Mouse (Mus musculus) thymus, postnatal 4 days (tissue): ENCODE data around the gene Mtmr4.
A peak's percentile ranks its signal among the peaks of the same experiment; 100 is the strongest.

Experiments used
- DNase-seq: peaks from one replicate; pipeline ENCODE4 v3.0.0; 2021

Gene Mtmr4

DNA sequence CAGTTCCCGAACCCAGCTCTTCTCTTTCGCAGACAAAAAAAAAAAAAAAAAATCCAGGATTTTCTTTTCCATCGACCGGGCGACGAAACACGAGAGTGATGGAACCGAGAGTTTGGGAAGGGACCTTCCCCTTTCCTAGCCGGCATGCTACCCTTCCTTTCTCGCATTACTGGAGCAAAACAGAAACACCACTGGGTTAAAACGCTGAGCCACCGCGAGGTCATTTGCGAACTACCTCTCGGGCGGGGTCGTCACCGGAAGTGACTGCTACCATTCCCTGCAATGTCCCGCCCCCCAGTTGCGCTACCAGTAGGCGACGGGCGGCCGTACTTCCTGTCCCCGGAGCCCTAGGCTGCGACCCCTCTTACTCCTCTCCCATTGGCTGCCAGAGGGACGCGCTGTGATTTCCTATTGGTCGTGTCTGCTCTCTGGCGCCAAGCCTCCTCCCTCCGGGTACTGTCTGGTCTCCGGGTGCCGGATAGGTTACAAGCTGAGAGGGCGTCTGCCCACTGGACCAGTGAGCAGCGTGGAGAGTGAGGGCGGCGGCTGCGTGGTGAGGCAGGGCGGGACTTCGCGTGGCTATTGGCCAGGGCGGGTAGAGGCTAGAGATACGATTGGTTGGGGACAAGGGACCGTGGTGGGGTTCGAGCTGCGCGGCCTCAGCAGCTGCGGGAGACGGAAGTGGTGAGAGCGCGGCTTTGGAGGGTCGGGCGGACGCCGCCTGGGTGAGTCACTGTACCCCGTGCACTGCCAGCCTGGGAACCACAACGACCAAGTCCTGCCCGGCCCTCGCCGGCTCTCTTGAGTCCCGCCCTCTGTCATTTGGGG lies at the start of gene Mtmr4:
Mtmr4 (plus strand) TSS at position 637 of the 828 bp plus-strand sequence.
- DNase-seq, result peak; percentile 97

DNA sequence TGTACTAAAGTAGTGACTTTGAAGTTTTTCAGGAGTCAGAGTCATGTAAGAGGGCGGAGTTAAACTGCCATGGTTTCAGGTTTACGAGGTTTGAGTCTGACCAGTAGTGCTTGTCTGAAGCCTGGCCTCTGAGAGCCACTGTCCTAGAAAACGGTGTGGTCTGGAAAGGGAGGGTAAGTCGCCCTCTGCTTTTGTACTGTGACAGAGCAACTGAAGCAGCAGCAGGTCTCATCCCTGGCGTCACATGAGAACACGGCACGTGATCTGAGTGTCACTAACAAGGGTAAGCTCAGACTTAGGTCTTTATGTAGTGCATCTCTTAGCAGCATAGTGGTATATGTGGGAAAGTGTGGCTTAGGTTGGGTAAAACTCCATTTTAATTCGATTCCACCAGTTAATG lies 49.7 kb upstream of the Mtmr4 start:
- no peak for DNase-seq

DNA sequence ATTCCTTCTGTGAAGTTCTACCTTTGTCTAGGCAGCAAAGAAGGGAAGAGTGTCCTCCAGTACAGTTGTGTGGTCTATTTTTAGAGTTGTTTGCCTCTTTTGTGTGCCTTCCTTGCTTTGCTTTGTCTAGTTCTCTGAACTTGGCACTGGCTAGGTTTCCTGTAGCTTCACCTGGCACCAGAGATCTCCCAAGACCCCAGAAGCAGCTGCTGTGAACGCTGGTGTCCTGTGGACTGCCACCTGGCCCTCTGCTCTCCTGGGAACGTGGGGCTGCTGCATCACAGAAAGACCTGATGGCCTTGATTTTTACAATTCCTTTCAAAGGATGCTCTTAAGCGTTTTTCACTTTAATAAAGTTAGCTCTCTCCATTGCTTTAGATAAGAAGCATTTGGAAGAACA lies 49.1 kb upstream of the Mtmr4 start:
- DNase-seq, result peak; percentile 24

DNA sequence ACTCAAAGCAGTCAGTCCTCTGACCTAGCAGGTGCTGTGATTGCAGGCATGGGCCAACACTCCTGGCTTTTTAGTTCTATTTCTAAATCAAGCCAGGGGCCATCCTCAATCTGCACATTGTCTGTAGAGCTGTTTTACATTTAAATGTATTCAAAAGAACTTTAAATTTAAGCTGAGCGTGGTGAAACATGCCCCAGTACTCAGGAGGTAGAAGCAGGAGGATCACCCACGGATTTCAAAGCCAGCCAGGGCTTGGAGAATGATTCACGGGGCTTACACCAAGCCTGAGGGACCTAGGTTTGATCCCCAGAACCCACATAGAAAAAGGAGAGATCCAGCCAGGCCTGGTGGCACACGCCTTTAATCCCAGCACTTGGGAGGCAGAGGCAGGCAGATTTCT lies 38.6 kb upstream of the Mtmr4 start:
- no peak for DNase-seq

DNA sequence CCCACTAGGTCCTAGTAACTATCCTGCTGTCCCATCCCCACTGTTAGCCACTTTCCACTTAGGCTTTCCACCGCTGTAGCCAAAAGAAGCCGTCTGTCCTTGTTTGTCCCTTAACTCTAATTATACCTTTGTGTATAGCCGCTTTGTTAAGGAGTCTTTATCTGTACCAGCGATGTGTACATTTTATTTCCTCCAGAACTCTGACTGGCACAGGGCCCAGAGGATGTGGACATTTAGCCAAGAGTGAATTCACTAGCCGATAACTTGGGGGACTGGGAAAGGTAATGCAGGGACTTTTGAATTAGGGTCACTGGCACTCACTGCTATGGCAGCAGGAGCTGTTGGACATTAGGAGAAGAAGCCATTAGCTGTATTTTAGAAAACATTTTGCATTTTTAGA lies 37.6 kb upstream of the Mtmr4 start:
- no peak for DNase-seq

DNA sequence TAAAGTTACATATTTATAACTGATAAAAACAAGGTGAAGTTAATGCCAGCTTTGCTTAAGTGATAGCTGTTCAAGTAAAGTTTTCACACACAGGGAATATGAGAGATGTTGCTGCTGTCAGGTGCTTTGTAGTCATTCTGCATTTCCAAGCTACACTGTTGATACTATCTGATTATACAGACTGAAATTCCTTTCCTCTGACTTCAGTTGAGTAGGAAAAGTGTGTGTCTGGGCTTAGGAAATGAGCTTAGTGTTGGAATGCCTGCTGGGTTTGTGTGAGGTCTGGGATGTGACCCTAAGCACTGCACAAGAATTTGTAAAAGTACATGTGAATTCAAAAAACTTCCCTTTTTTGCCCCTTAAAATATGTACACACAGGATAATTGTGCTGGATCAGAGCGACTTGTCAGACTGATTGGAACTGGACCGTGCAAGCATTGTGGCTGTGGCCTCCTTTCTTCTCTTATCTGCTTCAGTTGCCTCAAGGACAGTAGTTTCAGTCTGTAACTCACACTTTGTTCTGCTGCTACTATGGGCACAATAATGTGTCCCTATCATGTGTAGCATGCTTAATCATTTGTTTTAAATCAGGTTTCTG lies 36.8 kb upstream of the Mtmr4 start:
- no peak for DNase-seq

DNA sequence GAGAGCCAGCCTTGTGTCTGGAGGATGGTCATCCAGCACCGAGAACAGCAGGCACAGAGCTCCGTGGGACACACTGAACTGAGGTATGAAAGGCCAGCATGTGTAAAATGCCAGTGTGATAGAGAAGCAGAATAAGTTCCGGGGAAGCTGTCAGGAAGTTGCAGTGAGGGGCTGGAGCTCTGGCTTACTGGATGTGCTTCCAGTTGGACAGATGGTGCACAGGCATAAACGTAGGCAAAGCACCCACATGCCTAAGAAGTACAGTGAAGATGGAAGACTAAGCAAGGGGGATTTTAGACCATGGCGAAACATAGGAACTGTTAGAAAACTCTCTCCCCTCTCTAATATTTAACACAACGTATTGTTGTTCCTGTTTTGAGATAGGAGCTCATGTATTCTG lies 30.8 kb upstream of the Mtmr4 start:
- DNase-seq, result no peak

DNA sequence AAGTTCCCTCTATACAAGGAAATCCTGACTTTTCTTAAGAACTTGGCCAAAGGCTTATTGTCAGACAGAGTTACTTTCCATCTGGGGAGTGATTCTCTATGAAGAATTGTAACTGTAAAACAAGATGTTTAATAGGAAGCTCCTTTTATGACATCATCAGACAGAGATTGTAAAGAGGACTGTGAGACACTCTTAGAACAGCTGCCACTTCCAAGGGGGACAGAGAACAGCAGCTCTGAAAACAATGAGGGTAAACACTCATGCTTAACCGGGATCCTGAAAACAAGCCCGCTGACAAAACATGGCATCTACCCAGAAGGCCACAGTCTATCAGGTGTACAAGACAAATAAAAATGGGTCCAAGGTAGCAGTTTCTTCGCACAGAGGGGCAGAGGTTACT lies 25.5 kb upstream of the Mtmr4 start, which contains the start of gene Gm11492:
Gm11492 (plus strand) TSS at position 153 of the 400 bp plus-strand sequence.
- DNase-seq, result no peak

DNA sequence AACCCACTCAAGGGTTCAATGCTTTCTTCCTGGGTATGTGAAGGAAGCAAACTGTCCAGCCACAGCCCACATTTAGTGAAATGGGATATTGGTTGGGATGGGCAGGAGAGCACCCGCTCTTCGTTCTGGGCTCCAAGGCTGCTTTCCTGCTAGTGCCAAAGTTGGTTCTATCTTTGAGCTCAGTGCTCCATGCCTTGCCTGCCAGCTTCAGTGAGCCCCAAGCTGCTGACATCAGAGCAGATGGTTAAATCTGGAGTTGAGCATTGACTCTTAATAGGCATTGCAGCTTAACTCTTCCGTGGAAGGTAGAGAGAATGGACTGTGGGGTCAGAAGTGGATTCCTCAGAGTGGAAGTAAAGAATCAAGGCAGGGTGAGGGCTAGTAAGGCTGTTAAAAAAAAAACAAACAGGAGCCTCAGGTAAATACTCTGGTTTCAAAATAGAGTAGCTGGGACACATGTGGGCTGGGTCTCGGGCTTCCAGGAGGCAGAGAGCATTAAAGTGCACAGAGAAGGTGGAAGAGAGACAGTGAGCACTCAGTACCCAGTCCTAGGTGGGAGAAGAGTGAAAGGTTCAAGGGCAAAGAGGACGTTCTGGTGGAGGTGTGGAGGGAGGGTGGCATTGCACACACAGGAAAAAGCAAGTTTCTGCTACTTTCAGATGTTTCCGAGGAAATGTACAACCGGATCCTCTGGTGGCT lies 23.6 kb upstream of the Mtmr4 start, which contains the start of gene Sept4:
Sept4 (plus strand) TSS at position 649 of the 699 bp plus-strand sequence.
- DNase-seq, result no peak

DNA sequence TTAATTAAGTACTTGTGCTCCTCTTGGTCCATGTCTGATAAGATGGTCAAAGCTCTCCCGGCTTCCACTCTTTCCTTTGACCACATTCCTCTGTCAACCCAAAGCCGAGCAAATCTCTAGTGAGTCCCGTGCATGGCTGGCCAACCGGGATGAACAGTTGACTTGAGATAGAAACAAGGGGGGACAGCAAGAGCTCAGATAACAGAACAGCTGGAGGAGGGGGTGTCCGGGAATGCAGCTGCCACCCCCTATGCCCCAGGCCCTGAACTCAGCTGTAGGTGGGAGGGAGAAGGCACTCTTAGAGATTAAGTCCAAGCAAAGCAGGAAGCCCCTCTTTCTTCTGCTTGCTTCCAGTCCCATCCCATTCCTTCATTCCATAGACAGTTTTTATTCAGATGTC lies 21.2 kb upstream of the Mtmr4 start:
- DNase-seq, result no peak

DNA sequence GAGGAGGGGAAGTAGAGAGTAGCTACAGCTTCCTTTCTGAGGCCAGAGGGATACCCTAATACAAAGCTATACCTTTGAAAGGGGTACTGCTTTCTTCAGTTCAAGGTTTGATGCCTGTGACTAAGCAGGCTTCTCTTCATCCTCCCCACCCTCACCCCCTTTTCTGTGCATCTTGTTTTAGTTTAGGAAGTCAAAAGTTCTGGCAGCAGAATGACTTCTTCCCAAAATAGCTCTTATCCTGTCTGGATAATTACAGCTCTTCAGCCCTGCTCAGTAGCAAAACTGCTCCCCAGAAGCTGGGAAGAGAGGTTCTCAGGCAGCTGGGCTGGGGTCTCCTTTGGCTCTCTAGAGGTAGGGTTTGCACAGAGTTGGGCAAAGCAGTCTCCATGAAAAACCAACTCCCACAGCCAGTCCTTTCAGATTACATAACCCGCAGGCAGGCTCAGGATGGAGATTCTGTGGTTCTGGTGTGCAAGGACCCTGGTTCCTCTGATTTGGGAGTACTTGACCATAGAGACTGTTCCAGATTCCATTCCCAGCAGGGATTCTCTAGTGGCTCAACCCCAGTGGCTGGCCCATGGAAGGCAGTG lies 20.5 kb upstream of the Mtmr4 start:
- DNase-seq, result no peak

DNA sequence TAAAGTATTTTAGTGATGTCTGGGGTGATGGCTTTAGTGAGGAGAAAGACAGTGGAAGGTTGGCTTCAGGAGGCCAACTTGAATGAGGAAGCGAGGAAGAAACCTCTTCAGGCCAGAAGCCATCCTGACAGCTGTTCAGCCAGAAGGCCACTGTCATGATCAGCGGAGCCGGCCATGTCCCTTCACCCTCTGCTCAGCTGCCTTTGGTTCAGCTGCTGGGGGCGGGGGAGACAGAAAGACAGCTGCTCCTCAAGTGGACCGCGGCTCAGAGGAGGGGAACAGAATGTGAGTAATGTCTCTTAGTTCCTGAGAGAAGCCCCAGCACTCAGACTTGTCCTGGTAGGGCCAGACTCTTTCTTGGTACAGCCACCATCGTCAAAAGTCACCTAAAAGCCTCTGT lies 18.2 kb upstream of the Mtmr4 start:
- DNase-seq, result no peak

DNA sequence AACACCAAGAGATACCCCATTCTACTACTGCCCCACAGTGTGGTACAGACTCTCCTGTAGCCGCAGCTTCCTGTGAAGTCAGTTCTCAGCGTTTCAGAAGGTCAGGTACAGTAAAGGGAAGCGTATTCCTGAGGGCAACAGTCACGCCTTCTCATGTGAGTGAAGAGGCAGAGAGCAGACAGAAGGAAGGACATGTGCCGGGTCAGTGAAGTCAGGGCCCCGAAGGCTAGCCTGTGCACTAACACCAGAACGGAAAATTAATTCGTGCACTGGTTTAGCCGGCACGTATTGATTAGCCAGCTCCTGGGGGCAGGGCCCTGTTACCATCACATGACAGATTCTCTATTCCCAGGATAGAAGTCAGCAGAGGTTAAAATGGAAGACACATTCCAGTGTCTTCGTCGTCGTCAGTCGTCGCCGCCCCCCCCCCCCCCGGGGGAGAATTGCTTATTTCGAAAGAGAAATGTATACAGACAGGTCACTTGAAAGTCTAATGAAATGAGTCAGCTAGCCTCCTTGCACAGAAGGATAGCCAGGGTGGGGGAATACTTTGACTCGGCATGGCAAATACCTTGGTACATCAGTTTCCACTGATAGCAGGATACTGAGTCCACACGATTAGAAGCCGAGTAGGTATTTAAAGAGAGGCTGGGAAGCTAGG lies 17.3 kb upstream of the Mtmr4 start:
- no peak for DNase-seq

DNA sequence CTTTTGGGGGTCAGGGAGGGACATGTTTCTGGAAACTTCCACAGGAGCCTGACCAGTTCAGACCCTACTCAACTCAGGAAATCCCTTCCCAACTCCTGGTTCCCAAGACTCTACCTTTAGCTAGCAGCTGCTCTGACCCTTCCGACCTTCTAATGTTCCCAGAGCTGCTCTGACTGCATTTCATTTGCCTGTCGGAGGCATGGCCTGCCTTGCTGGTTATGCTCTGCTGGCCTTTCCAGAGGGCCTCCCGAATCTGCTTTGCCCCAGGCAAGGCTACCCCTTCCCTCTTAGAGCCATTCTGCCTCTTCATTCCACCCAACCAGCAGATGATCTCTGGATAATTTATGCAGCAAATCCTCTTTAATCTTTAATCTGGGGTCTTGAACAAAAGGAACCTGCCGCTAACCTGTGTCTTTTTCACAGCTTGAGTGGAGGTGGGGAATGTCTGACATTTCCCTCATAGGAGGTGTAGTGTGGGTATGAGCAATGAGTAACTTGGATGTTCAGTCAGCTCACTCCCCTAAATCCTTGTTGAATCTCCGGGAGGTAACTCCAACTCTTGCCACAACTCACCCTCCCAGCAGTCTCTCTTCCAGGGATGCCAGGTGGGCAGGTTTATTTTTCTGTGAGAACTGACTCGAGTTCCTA lies 14.2 kb upstream of the Mtmr4 start:
- no peak for DNase-seq

DNA sequence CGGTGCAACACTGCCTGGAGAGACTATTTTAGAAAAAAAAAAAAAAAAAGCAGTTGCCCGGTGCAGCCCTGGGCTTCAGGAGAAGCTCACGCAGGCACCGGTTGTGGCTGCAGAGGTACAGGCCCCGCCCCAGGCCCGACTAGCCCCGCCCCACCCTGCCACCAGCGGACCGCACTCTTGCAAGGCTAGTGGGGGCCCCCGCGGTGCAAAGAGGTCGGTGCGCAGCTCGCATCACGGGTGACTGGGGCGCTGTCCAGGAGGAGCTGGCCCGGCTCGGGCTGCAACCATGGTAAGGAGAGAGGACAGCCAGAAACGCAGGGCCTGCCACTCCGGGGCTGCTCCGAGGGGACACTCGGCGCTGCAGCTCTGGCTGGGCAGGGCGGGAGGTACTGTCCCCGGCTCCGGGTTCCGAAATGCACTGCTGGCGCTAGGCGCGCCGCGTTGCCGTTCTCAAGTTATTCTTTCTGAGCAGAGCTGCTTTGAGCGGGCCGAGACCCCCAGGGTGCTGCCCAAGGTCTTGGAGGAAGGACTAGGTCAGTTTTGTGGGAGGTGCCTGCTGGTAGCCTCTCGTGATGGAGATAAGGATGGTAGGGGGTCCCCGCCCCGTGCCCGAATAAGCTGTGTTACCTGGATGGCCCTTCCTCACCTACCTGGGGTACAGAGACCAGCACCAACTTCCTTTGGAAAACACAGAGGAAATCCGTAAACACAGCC lies 13.6 kb upstream of the Mtmr4 start:
- peak; percentile 80 for DNase-seq

DNA sequence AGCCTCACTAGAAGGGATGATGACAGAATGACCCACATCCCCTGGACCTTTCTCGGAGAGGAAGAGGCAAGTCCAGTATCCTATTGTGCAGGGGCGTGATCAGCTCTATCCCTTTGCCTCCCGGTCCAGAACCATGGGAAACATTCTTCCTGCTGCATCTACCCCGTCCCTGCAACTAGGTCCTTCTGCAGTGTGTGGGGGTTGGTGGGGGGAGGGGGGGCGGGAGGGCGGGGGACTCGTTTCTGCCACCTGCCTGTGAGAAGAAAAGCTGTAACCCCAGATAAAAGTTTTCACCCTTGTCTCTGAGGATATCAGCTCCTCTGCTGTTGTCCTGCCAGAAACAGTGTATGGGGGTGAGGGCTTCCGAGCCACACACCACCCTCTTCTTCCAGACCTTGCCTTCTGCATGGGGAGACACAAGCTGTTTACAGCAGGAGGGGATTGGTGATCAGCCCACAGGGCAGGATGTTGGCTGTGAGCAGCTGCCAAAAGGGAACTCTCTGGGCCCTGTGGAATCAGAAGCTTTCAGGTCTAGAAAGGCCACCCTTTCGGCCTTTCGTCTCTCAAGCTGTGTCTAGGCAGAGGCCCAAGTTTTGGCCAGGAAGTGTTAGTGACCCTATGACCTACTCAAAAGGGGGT lies 12.9 kb upstream of the Mtmr4 start:
- peak; percentile 30 for DNase-seq

DNA sequence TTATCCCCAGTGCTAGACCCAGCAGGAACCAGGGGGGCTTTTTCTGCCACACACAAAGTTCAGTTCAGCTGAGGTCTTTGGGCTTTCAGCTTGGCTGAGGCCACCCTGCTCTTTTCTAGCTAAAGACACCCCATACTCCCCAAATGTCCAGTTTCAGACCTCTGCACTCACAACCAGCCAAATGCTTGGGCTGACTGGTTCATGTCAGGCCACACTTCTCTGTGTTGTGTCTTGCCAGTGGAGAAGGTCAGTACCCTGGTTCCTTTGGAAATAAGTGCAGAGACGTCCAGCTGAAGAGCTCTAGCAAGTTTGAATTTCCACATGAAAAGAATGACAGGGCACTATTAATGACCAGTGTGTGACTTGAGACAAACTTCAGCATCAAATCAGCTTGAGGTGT lies 12.2 kb upstream of the Mtmr4 start:
- no peak for DNase-seq

DNA sequence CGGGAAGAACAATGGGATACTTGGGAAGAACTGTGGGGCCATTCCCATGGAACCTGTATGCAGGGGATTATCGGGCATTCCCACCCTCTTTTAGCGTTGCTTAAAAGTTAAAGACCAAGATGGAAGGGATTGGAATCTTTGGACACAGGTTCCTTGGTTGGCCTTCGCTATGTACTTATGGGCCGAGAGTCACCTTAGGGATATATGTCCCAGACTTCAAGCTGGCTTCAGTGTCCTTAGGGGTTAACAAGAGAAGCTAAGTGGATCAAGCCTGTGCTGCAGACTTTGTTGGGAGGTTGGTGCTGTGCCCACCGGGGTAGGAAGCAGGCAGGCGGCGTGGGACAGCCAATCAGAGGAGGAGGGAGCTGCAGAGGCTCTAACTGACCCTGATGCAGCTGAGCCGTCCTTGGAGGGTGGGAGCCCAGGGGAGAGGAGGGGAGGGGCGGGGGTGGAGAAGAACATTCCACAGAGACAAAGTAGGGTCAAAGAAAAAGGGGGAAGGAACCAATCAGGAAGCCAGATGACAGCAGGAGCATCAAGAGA lies 11.3 kb upstream of the Mtmr4 start:
- DNase-seq, result no peak

DNA sequence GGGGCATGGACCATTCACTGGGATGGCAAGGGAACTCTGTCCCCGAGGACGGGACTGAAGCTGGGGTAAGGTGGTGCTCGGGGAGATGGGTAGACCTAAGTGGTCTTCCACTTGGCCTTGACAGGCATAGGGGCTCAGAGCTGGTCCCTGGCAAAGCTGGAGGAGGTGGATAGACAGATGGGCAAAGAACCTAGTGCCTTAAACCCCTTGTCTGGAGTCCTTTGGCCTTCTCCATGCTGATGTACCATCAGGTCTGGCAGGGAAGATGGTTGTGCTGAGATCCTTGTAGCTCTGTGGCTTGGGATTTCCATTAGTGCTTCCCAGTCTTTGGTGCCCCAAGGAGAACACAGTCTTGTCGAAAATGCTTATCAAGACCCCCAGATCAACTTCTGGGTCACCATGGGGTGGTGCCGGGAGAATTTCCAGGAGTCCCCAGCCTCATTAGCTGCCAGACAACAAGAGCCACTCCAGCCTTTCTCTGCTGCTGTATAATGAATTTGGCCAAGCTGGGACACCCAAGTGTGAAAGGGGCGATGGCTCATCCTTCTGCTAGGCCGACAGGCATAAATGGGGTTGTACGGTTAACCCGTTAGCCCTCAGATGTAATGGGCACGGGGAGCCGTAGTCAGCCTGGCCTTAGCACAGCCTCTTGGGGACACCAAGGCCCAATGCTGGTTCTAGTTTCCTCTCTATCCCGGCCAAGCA lies 10.6 kb upstream of the Mtmr4 start:
- DNase-seq, result no peak
